Mouse (Mus musculus): Measurements from ENCODE around the gene Zfp688.
"Not testable (repeated sequence)": the region's sequence is repeated elsewhere in the genome, so short reads cannot be mapped to it uniquely, and the experiment has no call there.

The Zfp688 gene

GRCm38 (mm10) chr7:127421388-127422191 is at the start of gene Zfp688:
TSS of gene Zfp688 (minus strand) at chr7:127422068.
- DNase-seq (ENCODE audit: low read depth, low spot score): peak; percentile 68

GRCm38 (mm10) chr7:127471646-127472010 is 49.8 kb upstream of the Zfp688 start:
- no peak for DNase-seq (ENCODE audit: low read depth, low spot score)

- DNase-seq (ENCODE audit: low read depth, low spot score): peak; percentile 91
Measured at GRCm38 (mm10) chr7:127470743-127471645, 49.1 kb upstream of the Zfp688 start.

GRCm38 (mm10) chr7:127470011-127470715 is 48.3 kb upstream of the Zfp688 start:
- no peak for DNase-seq (ENCODE audit: low read depth, low spot score)

- no peak for DNase-seq (ENCODE audit: low read depth, low spot score)
Measured at GRCm38 (mm10) chr7:127466606-127467005, 44.7 kb upstream of the Zfp688 start.

- DNase-seq (ENCODE audit: low read depth, low spot score): not testable (repeated sequence)
Measured at GRCm38 (mm10) chr7:127465670-127466069, 43.8 kb upstream of the Zfp688 start.

- DNase-seq (ENCODE audit: low read depth, low spot score): no peak
Measured at GRCm38 (mm10) chr7:127465191-127465590, 43.3 kb upstream of the Zfp688 start.

GRCm38 (mm10) chr7:127459311-127459710 is 37.4 kb upstream of the Zfp688 start, which contains the start of gene Prr14:
TSS of gene Prr14 (plus strand) at chr7:127459611.
- not testable (repeated sequence) for DNase-seq (ENCODE audit: low read depth, low spot score)

- DNase-seq (ENCODE audit: low read depth, low spot score): not testable (repeated sequence)
Measured at GRCm38 (mm10) chr7:127458371-127459122, 36.7 kb upstream of the Zfp688 start.

- no peak for DNase-seq (ENCODE audit: low read depth, low spot score)
Measured at GRCm38 (mm10) chr7:127454905-127455304, 33.0 kb upstream of the Zfp688 start.

GRCm38 (mm10) chr7:127453056-127453455 is 31.2 kb upstream of the Zfp688 start:
- no peak for DNase-seq (ENCODE audit: low read depth, low spot score)

- DNase-seq (ENCODE audit: low read depth, low spot score): no peak
Measured at GRCm38 (mm10) chr7:127449966-127450365, 28.1 kb upstream of the Zfp688 start.

- DNase-seq (ENCODE audit: low read depth, low spot score): peak; percentile 99
Measured at GRCm38 (mm10) chr7:127448521-127449300, 26.8 kb upstream of the Zfp688 start, which contains the start of gene Zfp689. TSS of gene Zfp689 (minus strand) at chr7:127449158.

GRCm38 (mm10) chr7:127443976-127444375 is 22.1 kb upstream of the Zfp688 start:
- DNase-seq (ENCODE audit: low read depth, low spot score): no peak

GRCm38 (mm10) chr7:127437724-127438123 is 15.9 kb upstream of the Zfp688 start:
- DNase-seq (ENCODE audit: low read depth, low spot score): no peak

GRCm38 (mm10) chr7:127435206-127435605 is 13.3 kb upstream of the Zfp688 start:
- no peak for DNase-seq (ENCODE audit: low read depth, low spot score)

GRCm38 (mm10) chr7:127426354-127426753 is 4.5 kb upstream of the Zfp688 start:
- no peak for DNase-seq (ENCODE audit: low read depth, low spot score)

GRCm38 (mm10) chr7:127425911-127426310 is 4.0 kb upstream of the Zfp688 start:
- no peak for DNase-seq (ENCODE audit: low read depth, low spot score)

- no peak for DNase-seq (ENCODE audit: low read depth, low spot score)
Measured at GRCm38 (mm10) chr7:127425291-127425690, 3.4 kb upstream of the Zfp688 start.

GRCm38 (mm10) chr7:127422247-127422646 is 379 bp upstream of the Zfp688 start:
- no peak for DNase-seq (ENCODE audit: low read depth, low spot score)
